Mouse (Mus musculus) ES-E14 (cell line): ENCODE measurements around the gene Nxn.

ENCODE experiments used
- CHD2 ChIP-seq: IDR thresholded peaks from 2 replicates; pipeline ENCODE4 v1.6.1; 2014; ENCODE audit warnings: mild to moderate bottlenecking, low read depth, low read length, inconsistent platforms
- HCFC1 ChIP-seq: IDR thresholded peaks from 2 replicates; pipeline ENCODE4 v1.6.1; 2012; ENCODE audit warnings: low read length, inconsistent platforms, borderline replicate concordance; ENCODE audit not compliant: insufficient read depth
- MAFK ChIP-seq: IDR thresholded peaks from 2 replicates; pipeline ENCODE4 v1.6.1; 2014; ENCODE audit warnings: mild to moderate bottlenecking, low read depth, low read length, inconsistent platforms; ENCODE audit not compliant: insufficient read depth
- ZC3H11A ChIP-seq: IDR thresholded peaks from 2 replicates; pipeline ENCODE4 v1.6.1; 2012; ENCODE audit warnings: low read depth, mild to moderate bottlenecking, inconsistent platforms, low read length, borderline replicate concordance
- ZNF384 ChIP-seq: IDR thresholded peaks from 2 replicates; pipeline ENCODE4 v1.6.1; 2012; ENCODE audit warnings: low read depth, low read length, inconsistent platforms

DNA sequence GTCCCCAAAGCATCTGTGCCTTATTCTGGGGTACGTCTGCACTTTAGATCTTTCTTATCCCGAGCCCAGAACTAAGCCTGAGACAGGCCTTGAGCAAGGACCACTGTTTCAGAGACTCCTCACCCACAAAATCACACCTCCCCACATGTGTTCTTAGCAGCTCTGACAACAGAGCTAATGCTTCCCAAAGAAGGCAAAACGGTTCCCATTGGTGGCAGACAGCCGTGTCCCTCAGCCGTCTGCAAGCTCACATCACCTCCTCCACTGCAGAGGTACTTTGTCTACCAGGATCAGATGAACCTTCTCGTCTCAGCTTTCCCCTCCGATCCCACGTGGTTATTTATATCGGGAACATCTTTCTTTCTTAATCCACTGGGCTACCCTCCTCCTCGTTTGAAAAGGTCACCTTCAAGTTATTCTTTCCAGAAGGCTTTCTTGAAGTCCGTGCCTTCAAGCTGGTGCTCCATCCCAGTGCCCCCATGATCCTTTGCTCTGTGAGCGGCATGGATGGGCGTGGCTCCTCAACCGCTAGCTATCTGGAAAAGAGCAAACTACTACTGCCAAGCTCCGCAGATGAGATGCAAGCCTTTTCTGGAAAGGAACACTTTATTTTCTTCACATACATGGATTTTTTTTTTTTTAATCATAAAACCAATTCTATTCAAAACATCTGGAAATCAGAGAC lies 17.6 kb downstream of the Nxn start:
- TF ChIP-seq MAFK (no peak), HCFC1 (no peak), CHD2 (no peak), ZNF384 (no peak), ZC3H11A (no peak)
